Mouse (Mus musculus) hindbrain, embryonic 15.5 days (tissue): Measurements from ENCODE around the gene Pafah1b3. TPM values are rescaled to one million over a fixed set of nuclear protein-coding genes. Genes with fewer than 3 reads are reported as not detected.
"Not testable (repeated sequence)": the region's sequence is repeated elsewhere in the genome, so short reads cannot be mapped to it uniquely, and the experiment has no call there.

Experiments used
- ATAC-seq: fragments of 200-750 bp; cut with Nextera tagmentation; 2 replicates; pipeline ENCODE4 v1.8.0; 2017; ENCODE audit warnings: low read depth, moderate number of reproducible peaks, moderate TSS enrichment; ENCODE audit not compliant: low FRiP score
- H3K27ac ChIP-seq: fragments of 300-500 bp; sonication (generic); replicated peaks from 2 replicates; pipeline ENCODE4 v1.5.1; 2015; ENCODE audit warnings: mild to moderate bottlenecking, inconsistent platforms
- H3K27me3 ChIP-seq: fragments of 300-500 bp; sonication (generic); 2 replicates; pipeline ENCODE4 v1.6.1; 2015; ENCODE audit warnings: control low read depth, inconsistent platforms
- H3K36me3 ChIP-seq: fragments of 300-500 bp; sonication (generic); 2 replicates; pipeline ENCODE4 v1.6.1; 2015; ENCODE audit warnings: control low read depth, inconsistent platforms
- H3K4me1 ChIP-seq: fragments of 300-500 bp; sonication (generic); replicated peaks from 2 replicates; pipeline ENCODE4 v1.6.1; 2015; ENCODE audit warnings: control low read depth, inconsistent platforms
- H3K4me2 ChIP-seq: fragments of 300-500 bp; sonication (generic); 2 replicates; pipeline ENCODE4 v1.6.1; 2015; ENCODE audit warnings: moderate library complexity, mild to moderate bottlenecking, inconsistent platforms
- H3K4me3 ChIP-seq: fragments of 300-500 bp; sonication (generic); 2 replicates; pipeline ENCODE4 v1.5.1; 2015; ENCODE audit warnings: mild to moderate bottlenecking, inconsistent platforms
- H3K9ac ChIP-seq: fragments of 300-500 bp; sonication (generic); 2 replicates; pipeline ENCODE4 v1.6.1; 2015; ENCODE audit warnings: inconsistent platforms
- H3K9me3 ChIP-seq: fragments of 300-500 bp; sonication (generic); 2 replicates; pipeline ENCODE4 v1.6.1; 2016; ENCODE audit warnings: control low read depth, inconsistent platforms
- WGBS: fragments of 180-500 bp; shearing (Covaris S2); methylation state at CpG from one replicate; pipeline ENCODE4 v1.1.7; 2015; 5-methylcytosine and 5-hydroxymethylcytosine counted together
- polyA plus RNA-seq: library from polyadenylated mRNA; unstranded; fragments of >200 nt; fragmentation: Nextera tagmentation; extraction: Ambion mirVana; gene quantifications from 2 replicates; pipeline ENCODE4 v1.2.1, GENCODE M21; 2015

Pafah1b3 gene
- polyA plus RNA-seq, result 558 and 579 TPM in 2 replicates

DNA sequence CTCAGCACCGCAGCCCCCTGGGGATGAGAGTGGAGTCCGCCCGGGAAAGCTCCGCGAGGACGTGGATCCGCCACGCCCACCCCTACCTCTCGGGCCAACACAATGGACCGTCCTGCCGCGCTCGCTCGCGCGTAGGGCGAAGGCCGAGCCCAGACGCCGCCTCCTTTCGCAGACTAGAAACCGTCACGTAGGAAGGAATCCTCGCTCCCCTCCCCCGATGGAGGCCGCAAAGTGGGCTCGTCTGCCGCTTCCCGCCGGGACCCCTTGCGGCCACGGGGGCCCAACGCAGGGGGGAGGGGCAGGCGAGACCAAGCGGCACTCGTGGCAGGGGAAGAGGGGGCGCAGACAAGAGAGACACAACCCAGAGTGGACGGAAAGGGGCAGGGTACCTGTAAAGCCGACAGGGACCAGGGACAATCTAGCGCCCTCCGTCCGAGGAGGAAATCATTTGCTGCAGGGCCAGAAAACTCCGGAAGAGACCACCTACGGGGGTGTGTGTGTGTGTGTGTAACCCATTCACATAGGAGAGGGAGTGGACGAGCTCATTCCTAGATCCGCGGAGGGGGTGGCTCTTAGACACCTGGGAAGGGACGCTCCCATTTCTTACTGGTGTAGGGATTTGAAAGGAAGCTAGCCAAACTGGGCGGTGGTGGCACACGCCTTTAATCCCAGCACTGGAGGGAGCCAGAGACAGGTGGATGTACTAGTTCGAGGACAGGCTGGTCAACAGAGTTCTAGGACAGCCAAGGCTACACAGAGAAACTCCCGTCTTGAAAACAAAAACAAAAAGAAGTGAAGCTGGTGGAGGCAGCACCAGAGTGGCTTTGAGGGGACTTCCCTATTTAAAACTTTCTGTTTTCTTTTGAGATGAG lies at the start of gene Pafah1b3:
TSS of gene Pafah1b3 (minus strand) at position 533 of the 872 bp plus-strand sequence.
- peak; percentile 92 for ATAC-seq
- Histone ChIP-seq H3K27me3 (no peaks in the 10 kb centered on the region), H3K27ac (peak within 1 kb of the TSS; percentile 99), H3K4me3 (peak within 1 kb of the TSS; percentile 91), H3K36me3 (peaks cover 29% of the 10 kb centered on the region), H3K9me3 (no peaks in the 10 kb centered on the region), H3K4me1 (peaks cover 30% of the 10 kb centered on the region), H3K4me2 (peak within 1 kb of the TSS; percentile 69), H3K9ac (peak within 1 kb of the TSS; percentile 93)
- under 1% methylated on average over 51 of the region's 52 CpGs for WGBS

DNA sequence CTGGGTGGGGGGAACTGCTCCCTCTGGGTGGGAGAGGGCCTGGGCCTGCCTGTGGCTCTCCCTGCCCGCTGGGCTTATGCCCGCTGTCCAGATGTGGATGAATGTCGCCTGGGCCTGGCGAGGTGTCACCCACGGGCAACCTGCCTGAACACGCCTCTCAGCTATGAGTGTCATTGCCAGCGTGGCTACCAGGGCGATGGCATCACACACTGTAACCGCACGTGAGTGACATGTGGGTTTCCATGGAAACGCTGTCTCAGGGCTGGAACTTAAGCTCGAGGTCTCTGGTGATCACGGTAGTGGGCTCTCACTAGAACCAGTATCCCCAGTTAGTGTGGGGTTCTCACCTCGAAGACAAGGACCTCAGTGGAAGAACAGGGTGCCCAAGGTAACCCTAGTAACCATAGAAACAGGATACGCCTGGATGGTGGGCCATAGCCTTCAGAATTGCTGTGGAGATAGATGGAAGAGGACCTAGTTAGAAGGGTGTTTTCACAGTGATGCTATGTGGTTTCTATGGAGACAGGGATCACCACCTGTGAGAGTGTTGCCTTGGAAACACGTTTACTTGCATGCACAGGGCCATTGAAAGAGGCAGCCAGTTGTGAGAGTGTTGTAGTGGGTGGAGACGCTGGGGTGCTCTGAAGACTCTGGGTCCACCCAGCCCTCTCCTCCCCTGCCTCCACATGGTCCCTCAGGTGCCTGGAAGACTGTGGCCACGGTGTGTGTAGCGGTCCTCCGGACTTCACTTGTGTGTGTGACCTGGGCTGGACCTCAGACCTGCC lies 43.4 kb upstream of the Pafah1b3 start:
- H3K4me1 ChIP-seq, result no peaks in the 10 kb centered on the region
- H3K36me3 ChIP-seq, result peaks cover 55% of the 10 kb centered on the region
- no peaks in the 10 kb centered on the region for H3K9me3 ChIP-seq
- no peak overlapping the region for H3K27ac ChIP-seq
- H3K4me3 ChIP-seq, result no peak overlapping the region
- ATAC-seq, result peak; percentile 69
- H3K9ac ChIP-seq, result no peak overlapping the region
- H3K4me2 ChIP-seq, result no peak overlapping the region
- 69% methylated on average over 20 of the region's 20 CpGs for WGBS
- H3K27me3 ChIP-seq, result no peaks in the 10 kb centered on the region

DNA sequence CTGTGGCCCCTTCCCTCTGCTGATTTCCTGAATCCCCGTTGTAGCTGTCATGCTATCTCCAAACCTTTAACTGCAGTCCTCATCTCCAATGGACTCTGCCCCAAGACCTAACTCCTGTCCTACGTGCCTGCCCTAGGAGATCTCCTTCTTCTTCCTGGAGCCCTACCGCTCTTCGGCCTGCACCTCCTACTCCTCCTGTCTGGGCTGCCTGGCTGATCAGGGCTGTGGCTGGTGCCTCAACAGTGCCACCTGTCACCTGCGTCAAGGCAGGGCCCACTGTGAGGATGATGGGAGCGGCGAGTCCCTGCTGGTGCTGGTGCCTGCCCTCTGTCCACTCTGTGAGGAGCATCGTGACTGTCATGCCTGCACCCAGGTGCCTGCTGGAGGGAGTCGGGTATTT lies 41.5 kb upstream of the Pafah1b3 start:
- H3K27me3 ChIP-seq, result no peaks in the 10 kb centered on the region
- H3K4me2 ChIP-seq, result no peak overlapping the region
- no peaks in the 10 kb centered on the region for H3K4me1 ChIP-seq
- H3K27ac ChIP-seq, result no peak overlapping the region
- H3K4me3 ChIP-seq, result no peak overlapping the region
- no peak for ATAC-seq
- no peak overlapping the region for H3K9ac ChIP-seq
- WGBS, result 91% methylated on average over 9 of the region's 9 CpGs
- no peaks in the 10 kb centered on the region for H3K9me3 ChIP-seq
- peaks cover 64% of the 10 kb centered on the region for H3K36me3 ChIP-seq

DNA sequence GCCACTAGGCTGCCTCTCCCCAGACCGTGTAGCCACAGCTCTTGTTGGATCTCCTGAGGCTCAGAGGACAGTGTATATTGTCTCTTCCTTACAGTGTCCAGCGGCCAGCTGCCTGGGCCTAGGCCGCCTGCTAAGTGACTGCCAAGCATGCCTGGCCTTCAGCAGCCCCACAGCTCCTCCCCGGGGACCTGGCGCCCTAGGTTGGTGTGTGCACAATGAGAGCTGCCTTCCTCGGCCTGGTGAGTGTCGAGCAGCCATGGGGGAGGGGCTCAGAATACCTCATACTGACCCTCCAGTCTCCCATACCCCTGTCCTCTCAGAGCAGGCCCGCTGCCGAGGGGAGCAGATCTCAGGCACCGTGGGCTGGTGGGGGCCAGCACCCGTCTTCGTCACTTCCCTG lies 36.7 kb upstream of the Pafah1b3 start:
- no peak for ATAC-seq
- no peak overlapping the region for H3K27ac ChIP-seq

DNA sequence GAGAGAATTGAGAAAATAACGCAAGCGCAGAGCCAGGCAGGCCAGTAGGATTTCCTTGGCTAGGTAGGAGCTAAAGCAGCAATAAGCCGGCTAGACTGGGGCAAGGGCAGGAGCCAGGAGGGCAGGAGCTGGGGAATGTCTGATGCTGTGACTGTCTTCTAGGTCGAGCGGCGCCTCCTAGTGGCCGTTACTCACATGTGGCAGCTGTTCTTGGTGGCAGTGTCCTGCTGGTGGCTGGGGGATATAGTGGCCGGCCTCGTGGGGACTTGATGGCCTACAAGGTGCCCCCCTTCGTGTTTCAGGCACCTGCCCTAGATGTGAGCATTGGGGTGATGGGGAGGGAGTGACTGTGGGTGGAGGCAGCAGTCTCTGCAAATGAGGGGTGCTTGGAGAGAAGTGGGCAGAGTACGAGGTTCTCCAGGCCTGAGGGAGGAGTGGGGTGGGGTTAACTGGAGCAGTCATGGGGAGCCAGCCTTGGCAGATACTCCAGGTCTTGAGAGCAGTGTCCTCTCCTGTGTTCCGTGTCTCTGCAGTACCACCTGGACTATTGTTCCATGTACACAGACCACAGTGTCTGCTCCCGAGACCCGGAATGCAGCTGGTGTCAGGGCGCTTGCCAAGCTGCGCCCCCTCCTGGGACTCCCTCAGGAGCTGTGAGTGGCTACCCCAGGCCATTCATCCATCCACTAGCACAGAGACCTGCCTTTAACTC lies 36.0 kb upstream of the Pafah1b3 start:
- H3K27ac ChIP-seq, result no peak overlapping the region
- 38% methylated on average over 16 of the region's 16 CpGs for WGBS
- no peak for ATAC-seq

More for the DNA sequence above, 36.7 kb upstream of the Pafah1b3 start:
- no peaks in the 10 kb centered on the region for H3K4me1 ChIP-seq
- no peak overlapping the region for H3K4me3 ChIP-seq
- H3K9me3 ChIP-seq, result no peaks in the 10 kb centered on the region
- H3K36me3 ChIP-seq, result peaks cover 58% of the 10 kb centered on the region
- no peak overlapping the region for H3K4me2 ChIP-seq
- whole genome bisulfite sequencing, result 80% methylated on average over 12 of the region's 12 CpGs
- H3K9ac ChIP-seq, result no peak overlapping the region
- H3K27me3 ChIP-seq, result no peaks in the 10 kb centered on the region

DNA sequence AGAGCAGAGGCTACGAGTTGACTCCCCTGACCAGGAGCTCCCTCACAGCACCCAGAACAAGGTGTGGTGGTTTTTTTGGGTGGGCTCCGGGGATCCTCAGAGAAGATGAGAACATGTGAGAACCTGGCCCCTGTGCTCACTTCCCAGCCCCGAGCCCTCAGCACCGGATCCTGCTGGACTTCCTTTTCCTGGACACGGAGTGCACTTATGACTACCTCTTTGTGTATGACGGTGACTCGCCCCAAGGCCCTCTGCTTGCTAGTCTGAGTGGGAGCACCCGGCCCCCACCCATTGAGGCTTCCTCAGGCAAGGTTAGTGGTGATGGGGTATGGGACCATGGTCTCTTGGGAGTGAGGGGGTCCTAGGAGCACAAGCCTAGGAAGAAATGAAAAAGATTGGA lies 28.4 kb upstream of the Pafah1b3 start:
- no peak for ATAC-seq
- no peak overlapping the region for H3K4me3 ChIP-seq
- H3K9ac ChIP-seq, result no peak overlapping the region
- H3K36me3 ChIP-seq, result peaks cover 23% of the 10 kb centered on the region
- 95% methylated on average over 8 of the region's 8 CpGs for WGBS
- H3K4me2 ChIP-seq, result no peak overlapping the region
- no peaks in the 10 kb centered on the region for H3K9me3 ChIP-seq
- peaks cover 10% of the 10 kb centered on the region for H3K4me1 ChIP-seq
- H3K27me3 ChIP-seq, result no peaks in the 10 kb centered on the region
- H3K27ac ChIP-seq, result no peak overlapping the region

More for the DNA sequence above, 36.0 kb upstream of the Pafah1b3 start:
- Histone ChIP-seq H3K4me3 (no peak overlapping the region), H3K4me2 (no peak overlapping the region), H3K27me3 (no peaks in the 10 kb centered on the region), H3K36me3 (peaks cover 57% of the 10 kb centered on the region), H3K9ac (no peak overlapping the region), H3K9me3 (no peaks in the 10 kb centered on the region), H3K4me1 (no peaks in the 10 kb centered on the region)

DNA sequence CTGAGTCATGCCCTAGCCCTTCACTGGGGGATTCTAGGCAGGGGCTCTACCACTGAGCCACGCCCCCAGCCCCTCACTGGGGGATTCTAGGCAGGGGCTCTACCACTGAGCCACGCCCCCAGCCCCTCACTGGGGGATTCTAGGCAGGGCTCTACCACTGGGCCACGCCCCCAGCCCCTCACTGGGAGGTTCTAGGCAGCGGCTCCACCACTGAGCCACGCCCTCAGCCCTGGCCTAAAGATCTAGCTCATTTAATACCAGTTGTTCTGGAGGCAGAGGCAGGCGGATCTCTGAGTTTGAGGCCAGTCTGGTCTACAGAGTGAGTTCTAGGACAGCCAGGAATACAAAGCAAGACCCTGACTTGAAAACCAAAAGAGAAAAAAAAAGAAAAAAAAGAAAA lies 27.6 kb upstream of the Pafah1b3 start:
- not testable (repeated sequence) for H3K4me2 ChIP-seq, H3K9ac ChIP-seq, H3K9me3 ChIP-seq, ATAC-seq, H3K27me3 ChIP-seq, H3K27ac ChIP-seq, H3K4me3 ChIP-seq
- Histone ChIP-seq H3K4me1 (peaks cover 12% of the 10 kb centered on the region), H3K36me3 (peaks cover 15% of the 10 kb centered on the region; the same call in 1 of the 2 replicates)
- WGBS, result 92% methylated on average over 6 of the region's 6 CpGs

DNA sequence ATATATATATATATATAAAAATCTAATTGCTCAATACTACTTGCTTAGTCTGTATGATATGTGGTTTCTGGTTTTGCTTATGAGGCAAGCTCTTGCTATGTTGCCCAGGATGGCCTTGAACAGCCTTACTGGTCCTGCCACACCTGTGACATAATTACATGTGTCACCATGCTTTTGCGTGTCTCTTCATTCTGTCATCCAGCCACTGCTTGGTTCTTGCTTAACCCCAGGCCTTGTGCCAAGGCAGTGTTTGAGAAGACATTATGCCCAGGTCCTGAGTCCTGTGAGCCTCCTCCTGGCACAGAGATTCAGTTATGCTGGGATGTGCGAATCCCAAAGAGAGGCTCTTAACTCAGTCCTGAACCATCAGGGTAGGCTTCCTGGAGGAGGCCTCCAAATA lies 25.4 kb upstream of the Pafah1b3 start:
- peaks cover 21% of the 10 kb centered on the region for H3K4me1 ChIP-seq

DNA sequence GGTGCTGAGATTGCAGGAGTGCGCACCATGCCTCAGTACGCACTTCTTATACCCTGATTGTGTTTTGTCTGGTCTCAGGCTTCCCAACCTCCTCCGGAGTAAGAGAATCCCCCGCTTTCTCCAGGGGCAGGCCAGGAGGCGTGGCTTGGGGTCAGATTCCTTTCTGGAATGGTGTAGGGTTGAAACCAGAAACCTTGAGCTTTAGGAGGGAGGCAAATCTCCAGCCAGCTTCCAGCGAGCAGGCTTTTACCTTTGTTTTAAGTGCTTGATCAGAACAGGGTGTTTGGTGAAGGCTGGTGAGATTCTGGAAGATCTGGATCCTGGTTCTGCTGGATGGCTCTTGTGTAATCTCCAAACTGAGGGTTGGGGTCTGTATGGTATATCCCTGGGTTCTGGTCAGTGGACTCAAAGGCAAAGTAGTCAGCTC lies 24.3 kb upstream of the Pafah1b3 start:
- peak overlapping the region; percentile 16; the same call in 1 of the 2 replicates for H3K4me2 ChIP-seq
- no peak for ATAC-seq
- no peaks in the 10 kb centered on the region for H3K27me3 ChIP-seq
- H3K4me1 ChIP-seq, result peaks cover 32% of the 10 kb centered on the region
- 14% methylated on average over 6 of the region's 6 CpGs for WGBS
- 0 out of 2 replicates have a peak overlapping the region, but pooled peaks have one; percentile 22 for H3K9ac ChIP-seq
- no peak overlapping the region for H3K4me3 ChIP-seq
- peak overlapping the region; percentile 17; the same call in 1 of the 2 replicates for H3K27ac ChIP-seq
- no peaks in the 10 kb centered on the region for H3K9me3 ChIP-seq
- H3K36me3 ChIP-seq, result no peaks in the 10 kb centered on the region

More for the DNA sequence above, 25.4 kb upstream of the Pafah1b3 start:
- Histone ChIP-seq H3K36me3 (0 out of 2 replicates have a peak, but pooled peaks cover 2% of the 10 kb centered on the region), H3K4me2 (no peak overlapping the region), H3K27ac (no peak overlapping the region), H3K9ac (no peak overlapping the region), H3K9me3 (no peaks in the 10 kb centered on the region), H3K27me3 (no peaks in the 10 kb centered on the region), H3K4me3 (no peak overlapping the region)
- 90% methylated on average over 2 of the region's 2 CpGs for WGBS
- ATAC-seq, result no peak

DNA sequence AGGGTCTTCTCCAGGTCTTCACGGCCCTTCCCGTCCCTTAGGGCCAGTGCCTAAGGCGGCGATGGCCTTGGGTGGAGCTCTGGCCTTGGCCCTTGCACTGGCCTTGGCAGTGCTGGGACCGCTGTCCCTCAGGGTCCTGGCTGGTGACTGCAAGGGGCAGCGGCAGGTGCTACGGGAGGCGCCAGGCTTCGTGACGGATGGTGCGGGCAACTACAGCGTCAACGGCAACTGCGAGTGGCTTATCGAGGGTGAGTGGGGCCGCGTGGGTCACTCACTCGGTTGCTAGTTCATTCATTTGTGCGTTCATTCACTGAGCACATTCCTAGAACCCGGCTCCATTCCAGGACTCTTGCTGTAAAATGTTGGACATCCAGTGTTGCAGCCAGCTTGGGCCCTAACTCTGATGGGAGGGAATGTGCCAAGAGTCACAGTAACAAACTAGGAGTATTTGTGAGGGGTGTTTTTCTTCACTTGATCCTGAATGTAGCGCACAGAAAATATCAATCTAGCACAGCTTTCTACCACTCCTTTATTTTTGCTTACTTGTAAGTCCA lies 19.7 kb upstream of the Pafah1b3 start:
- Histone ChIP-seq H3K27me3 (peaks cover 23% of the 10 kb centered on the region), H3K9me3 (no peaks in the 10 kb centered on the region), H3K36me3 (no peaks in the 10 kb centered on the region), H3K9ac (peak overlapping the region; percentile 78), H3K4me1 (peaks cover 51% of the 10 kb centered on the region), H3K4me2 (peak overlapping the region; percentile 95), H3K4me3 (peak overlapping the region; percentile 72), H3K27ac (peak overlapping the region; percentile 86)
- 14% methylated on average over 21 of the region's 21 CpGs for WGBS
- no peak for ATAC-seq
